Mouse (Mus musculus) kidney, adult 9 months (tissue): ENCODE results near the gene Tha1.

Experiments used
- DNase-seq: peaks from one replicate; pipeline ENCODE4 v3.0.0; 2022

The Tha1 gene

GRCm38 (mm10) chr11:117823411-117823810 is 49.9 kb downstream of the Tha1 start:
- DNase-seq: peak; percentile 14

GRCm38 (mm10) chr11:117822728-117823241 is 50.5 kb downstream of the Tha1 start:
- no peak for DNase-seq

GRCm38 (mm10) chr11:117821868-117822267 is 51.4 kb downstream of the Tha1 start:
- DNase-seq: no peak

- DNase-seq: no peak
Observed at GRCm38 (mm10) chr11:117820173-117820572, 53.1 kb downstream of the Tha1 start.

GRCm38 (mm10) chr11:117819095-117819494 is 54.2 kb downstream of the Tha1 start:
- DNase-seq: no peak
